Mouse (Mus musculus): ENCODE data around the gene Tlcd1. TPM values are rescaled to one million over a fixed set of nuclear protein-coding genes. Genes with fewer than 3 reads are reported as not detected.

Gene Tlcd1
- polyA plus RNA-seq, 1 experiment from 2014 or later, result 10.1 TPM

DNA sequence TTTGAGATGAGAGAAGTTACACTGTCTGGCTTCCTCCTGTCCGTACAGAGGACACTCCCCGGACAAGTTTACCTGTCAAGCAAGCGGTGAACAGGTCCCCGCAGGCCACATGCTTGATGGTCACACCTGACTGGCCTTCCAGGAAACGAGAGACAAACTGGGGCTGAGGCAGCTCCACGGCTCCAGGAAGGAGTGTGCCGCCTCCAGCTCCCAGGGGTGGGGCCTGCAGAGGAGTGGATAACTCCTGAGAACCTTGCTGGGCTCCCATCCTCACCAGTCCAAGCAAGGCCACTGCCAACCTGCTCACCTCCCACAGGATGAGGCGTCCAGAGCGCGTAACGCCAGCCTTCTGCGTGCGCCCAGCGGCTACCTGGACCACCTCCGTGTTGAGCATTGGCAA is 6.2 kb upstream of the Tlcd1 start:
- Histone ChIP-seq H3K4me1 (ENCODE audit: control insufficient read depth, insufficient read depth, low read length) (peaks cover 10% of the 10 kb centered on the region), H3K27me3 (ENCODE audit: control insufficient read depth, insufficient read depth, low read depth, low read length) (no peaks in the 10 kb centered on the region), H3K27ac (ENCODE audit: low read length) (no peak overlapping the region), H3K4me3 (ENCODE audit: low read depth, low read length) (no peak overlapping the region), H3K4me2 (ENCODE audit: low read length) (no peak overlapping the region), H3K9ac (ENCODE audit: low read depth, low read length) (no peak overlapping the region), H3K36me3 (ENCODE audit: control insufficient read depth, insufficient read depth, low read length) (no peaks in the 10 kb centered on the region), H3K9me3 (replicated peaks; ENCODE audit: control insufficient read depth, low read length, poor library complexity, severe bottlenecking) (no peaks in the 10 kb centered on the region)
- ATAC-seq, result no peak
- 92% methylated on average over 15 of the region's 15 CpGs for WGBS

DNA sequence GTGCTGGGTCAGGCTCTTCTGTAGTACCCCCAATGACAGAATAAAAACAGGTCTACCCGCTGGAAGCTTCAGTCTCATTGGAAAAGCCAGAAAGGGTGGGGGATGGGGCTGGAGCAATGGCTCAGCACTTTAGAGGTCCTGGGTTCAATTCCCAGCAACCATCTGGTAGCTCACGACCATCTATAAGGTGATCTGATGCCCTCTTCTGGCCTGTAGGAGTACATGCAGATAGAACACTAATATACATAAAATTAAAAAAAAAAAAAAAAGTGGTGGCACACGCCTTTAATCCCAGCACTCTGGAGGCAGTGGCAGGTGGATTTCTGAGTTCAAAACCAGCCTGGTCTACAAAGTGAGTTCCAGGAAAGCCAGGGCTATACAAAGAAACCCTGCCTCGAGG is 5.2 kb upstream of the Tlcd1 start:
- no peak overlapping the region for H3K9ac ChIP-seq (ENCODE audit: low read depth, low read length)
- peaks cover 2% of the 10 kb centered on the region; the same call in 1 of the 2 replicates for H3K4me1 ChIP-seq (ENCODE audit: control insufficient read depth, insufficient read depth, low read length)
- no peaks in the 10 kb centered on the region for H3K36me3 ChIP-seq (ENCODE audit: control insufficient read depth, insufficient read depth, low read length)
- no peak overlapping the region for H3K4me3 ChIP-seq (ENCODE audit: low read depth, low read length)
- no peak overlapping the region for H3K27ac ChIP-seq (ENCODE audit: low read length)
- no peaks in the 10 kb centered on the region for H3K9me3 ChIP-seq (replicated peaks; ENCODE audit: control insufficient read depth, low read length, poor library complexity, severe bottlenecking)
- ATAC-seq, result no peak
- H3K27me3 ChIP-seq (ENCODE audit: control insufficient read depth, insufficient read depth, low read depth, low read length), result no peaks in the 10 kb centered on the region
- 64% methylated on average over 4 of the region's 4 CpGs for WGBS
- H3K4me2 ChIP-seq (ENCODE audit: low read length), result no peak overlapping the region

DNA sequence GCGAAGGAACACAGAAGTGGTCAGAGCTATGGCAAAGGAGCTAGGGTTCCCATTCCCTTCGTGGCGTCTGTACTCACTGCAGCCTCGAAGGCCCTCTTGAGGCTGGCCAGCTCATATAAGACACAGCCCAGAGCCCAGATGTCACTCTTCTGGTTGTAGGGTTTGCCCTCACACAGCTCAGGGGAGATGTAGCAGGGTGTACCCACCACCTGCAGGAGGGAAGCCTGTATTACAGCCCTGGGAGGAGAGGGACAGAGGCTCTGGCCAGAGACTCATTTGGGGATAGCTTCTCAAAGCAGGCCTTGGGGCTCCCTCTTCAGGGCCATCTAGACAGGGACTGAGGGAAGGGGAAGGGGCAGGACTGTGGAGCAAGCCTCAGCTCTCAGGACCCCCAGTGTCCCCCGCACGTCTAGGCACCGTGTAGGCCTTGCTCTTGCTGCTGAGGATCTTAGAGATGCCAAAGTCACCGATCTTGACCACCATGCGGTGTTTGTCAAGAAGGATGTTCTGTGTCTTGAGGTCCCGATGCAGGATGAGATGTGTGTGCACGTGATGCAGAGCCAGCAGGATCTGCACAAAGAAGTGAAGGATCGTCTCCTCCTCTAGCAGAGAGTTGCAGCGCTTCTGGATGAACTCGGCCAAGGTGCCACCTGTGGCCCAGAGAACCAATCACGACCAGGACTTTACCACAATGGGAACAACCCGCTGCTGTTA is 4.3 kb upstream of the Tlcd1 start:
- Histone ChIP-seq H3K9ac (ENCODE audit: low read depth, low read length) (no peak overlapping the region), H3K27me3 (ENCODE audit: control insufficient read depth, insufficient read depth, low read depth, low read length) (no peaks in the 10 kb centered on the region), H3K4me3 (ENCODE audit: low read depth, low read length) (no peak overlapping the region), H3K9me3 (replicated peaks; ENCODE audit: control insufficient read depth, low read length, poor library complexity, severe bottlenecking) (no peaks in the 10 kb centered on the region), H3K4me1 (ENCODE audit: control insufficient read depth, insufficient read depth, low read length) (peaks cover 6% of the 10 kb centered on the region), H3K36me3 (ENCODE audit: control insufficient read depth, insufficient read depth, low read length) (no peaks in the 10 kb centered on the region), H3K27ac (ENCODE audit: low read length) (no peak overlapping the region), H3K4me2 (ENCODE audit: low read length) (no peak overlapping the region)
- 81% methylated on average over 16 of the region's 16 CpGs for WGBS
- ATAC-seq, result no peak

DNA sequence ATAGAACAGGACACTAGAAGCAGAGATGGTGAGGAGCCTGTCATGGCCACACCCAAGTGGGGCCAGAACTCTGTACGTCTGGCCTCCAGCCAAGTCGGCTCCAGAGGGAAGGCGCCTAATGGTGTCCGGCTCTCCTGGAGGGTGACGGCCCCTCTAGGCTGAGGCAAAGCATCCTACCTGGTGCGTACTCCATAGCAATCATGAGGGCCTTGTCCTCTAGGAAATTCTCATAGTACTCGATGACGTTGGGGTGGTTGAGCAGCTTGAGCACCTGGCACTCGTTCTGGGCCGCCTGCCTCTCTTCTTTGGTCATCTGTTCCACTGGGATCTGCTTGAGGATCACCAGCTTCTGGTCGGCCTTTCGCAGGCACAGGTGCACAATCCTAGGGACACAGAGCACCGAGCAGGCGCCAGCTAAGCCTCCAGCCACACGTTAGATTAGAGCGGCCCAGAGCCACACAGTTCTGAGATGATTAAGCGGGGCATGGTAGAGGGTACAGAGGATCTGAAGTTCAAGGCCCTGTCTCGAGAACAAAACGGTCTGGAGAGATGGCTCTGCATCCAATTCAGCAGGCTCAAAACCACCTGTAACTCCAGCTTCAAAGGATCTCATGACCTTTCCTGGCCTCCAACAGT is 3.6 kb upstream of the Tlcd1 start:
- Histone ChIP-seq H3K4me2 (ENCODE audit: low read length) (no peak overlapping the region), H3K9me3 (replicated peaks; ENCODE audit: control insufficient read depth, low read length, poor library complexity, severe bottlenecking) (no peaks in the 10 kb centered on the region), H3K27ac (ENCODE audit: low read length) (no peak overlapping the region), H3K4me3 (ENCODE audit: low read depth, low read length) (no peak overlapping the region), H3K4me1 (ENCODE audit: control insufficient read depth, insufficient read depth, low read length) (peaks cover 11% of the 10 kb centered on the region), H3K36me3 (ENCODE audit: control insufficient read depth, insufficient read depth, low read length) (no peaks in the 10 kb centered on the region), H3K9ac (ENCODE audit: low read depth, low read length) (no peak overlapping the region), H3K27me3 (ENCODE audit: control insufficient read depth, insufficient read depth, low read depth, low read length) (no peaks in the 10 kb centered on the region)
- no peak for ATAC-seq
- WGBS, result 88% methylated on average over 19 of the region's 19 CpGs

DNA sequence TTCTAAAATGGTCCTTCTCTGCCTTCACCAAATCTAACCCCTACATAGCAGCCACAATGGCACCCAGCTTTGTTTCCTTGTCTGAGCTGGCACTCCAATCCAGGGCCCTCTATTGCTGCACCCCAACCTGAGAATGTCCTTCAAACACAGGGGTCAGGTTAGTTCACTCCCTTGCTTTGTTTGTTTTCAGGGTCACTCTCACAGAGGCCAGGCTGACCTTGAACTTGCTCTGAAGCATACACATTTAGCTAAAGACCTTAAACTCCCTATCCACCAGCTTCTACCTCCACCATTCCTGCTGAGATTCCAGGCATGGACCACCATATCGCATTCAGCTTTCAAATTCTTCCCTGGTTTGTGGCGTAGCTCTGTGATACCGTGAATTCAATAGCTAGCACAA is 2.0 kb upstream of the Tlcd1 start:
- no peak overlapping the region for H3K27ac ChIP-seq (ENCODE audit: low read length)
- ATAC-seq, result no peak
- no peak overlapping the region for H3K9ac ChIP-seq (ENCODE audit: low read depth, low read length)
- H3K36me3 ChIP-seq (ENCODE audit: control insufficient read depth, insufficient read depth, low read length), result peaks cover under 1% of the 10 kb centered on the region
- no peak overlapping the region for H3K4me3 ChIP-seq (ENCODE audit: low read depth, low read length)
- no peaks in the 10 kb centered on the region for H3K9me3 ChIP-seq (replicated peaks; ENCODE audit: control insufficient read depth, low read length, poor library complexity, severe bottlenecking)
- peaks cover 19% of the 10 kb centered on the region for H3K4me1 ChIP-seq (ENCODE audit: control insufficient read depth, insufficient read depth, low read length)
- no peak overlapping the region for H3K4me2 ChIP-seq (ENCODE audit: low read length)
- no peaks in the 10 kb centered on the region for H3K27me3 ChIP-seq (ENCODE audit: control insufficient read depth, insufficient read depth, low read depth, low read length)
- 89% methylated on average over 3 of the region's 3 CpGs for WGBS

DNA sequence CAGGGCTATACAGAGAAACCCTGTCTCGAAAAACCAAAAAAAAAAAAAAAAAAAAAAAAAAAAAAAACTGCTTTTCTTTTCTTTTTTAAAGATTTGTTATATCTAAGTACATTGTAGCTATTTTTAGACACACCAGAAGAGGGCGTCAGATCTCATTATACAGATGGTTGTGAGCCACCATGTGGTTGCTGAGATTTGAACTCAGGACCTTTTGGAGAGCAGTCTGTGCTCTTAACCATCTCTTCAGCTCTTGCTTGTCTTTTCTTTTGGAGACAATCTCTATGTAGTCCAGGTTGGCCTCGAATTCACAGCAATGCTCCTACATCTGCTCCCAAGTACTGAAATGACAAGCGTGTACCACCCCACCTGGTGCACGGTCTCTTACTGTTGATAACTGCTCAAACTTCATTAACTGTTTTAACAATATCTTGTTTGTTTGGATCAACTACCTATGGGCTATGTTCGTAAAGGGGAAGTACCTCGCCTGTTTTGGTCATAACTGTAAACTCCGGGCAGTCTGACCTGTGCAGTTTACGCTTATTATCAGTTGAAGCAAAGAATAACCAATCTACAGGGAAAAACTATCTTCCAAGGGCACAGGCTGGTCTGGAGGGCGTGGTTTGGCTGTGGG is 625 bp upstream of the Tlcd1 start:
- WGBS, result 5% methylated on average over 9 of the region's 10 CpGs
- peak overlapping the region; percentile 64 for H3K4me3 ChIP-seq (ENCODE audit: low read depth, low read length)
- peak overlapping the region; percentile 55 for H3K27ac ChIP-seq (ENCODE audit: low read length)
- peaks cover 10% of the 10 kb centered on the region for H3K36me3 ChIP-seq (ENCODE audit: control insufficient read depth, insufficient read depth, low read length)
- peaks cover 20% of the 10 kb centered on the region for H3K4me1 ChIP-seq (ENCODE audit: control insufficient read depth, insufficient read depth, low read length)
- H3K9ac ChIP-seq (ENCODE audit: low read depth, low read length), result peak overlapping the region; percentile 55
- no peaks in the 10 kb centered on the region for H3K9me3 ChIP-seq (replicated peaks; ENCODE audit: control insufficient read depth, low read length, poor library complexity, severe bottlenecking)
- no peaks in the 10 kb centered on the region for H3K27me3 ChIP-seq (ENCODE audit: control insufficient read depth, insufficient read depth, low read depth, low read length)
- ATAC-seq, result no peak
- peak overlapping the region; percentile 74 for H3K4me2 ChIP-seq (ENCODE audit: low read length)

DNA sequence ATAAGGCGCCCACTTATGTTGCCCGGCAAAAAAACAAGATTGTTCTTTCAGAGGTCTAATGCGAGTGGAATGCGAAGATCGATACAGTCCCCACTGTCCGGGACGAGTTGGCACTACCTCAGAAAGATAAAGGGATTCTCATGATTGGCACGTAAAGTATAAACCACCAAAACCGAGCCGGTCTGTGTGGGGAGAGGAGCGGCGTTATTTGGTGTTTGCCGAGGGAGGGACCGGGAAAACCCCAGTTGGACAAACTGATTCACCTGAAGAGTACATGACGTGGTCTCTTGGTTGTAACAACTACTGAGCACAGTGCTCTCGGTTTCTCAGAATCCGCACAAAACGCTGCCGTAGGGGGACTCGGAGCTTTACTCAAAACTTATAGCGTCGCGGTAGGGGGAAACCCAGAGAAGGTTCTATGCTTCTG is 407 bp downstream of the Tlcd1 start:
- Histone ChIP-seq H3K9me3 (replicated peaks; ENCODE audit: control insufficient read depth, low read length, poor library complexity, severe bottlenecking) (no peaks in the 10 kb centered on the region), H3K36me3 (ENCODE audit: control insufficient read depth, insufficient read depth, low read length) (peaks cover 13% of the 10 kb centered on the region), H3K9ac (ENCODE audit: low read depth, low read length) (peak overlapping the region; percentile 7; the same call in 1 of the 2 replicates), H3K4me2 (ENCODE audit: low read length) (peak overlapping the region; percentile 74), H3K4me3 (ENCODE audit: low read depth, low read length) (peak overlapping the region; percentile 64), H3K27ac (ENCODE audit: low read length) (peak overlapping the region; percentile 55), H3K4me1 (ENCODE audit: control insufficient read depth, insufficient read depth, low read length) (peaks cover 25% of the 10 kb centered on the region), H3K27me3 (ENCODE audit: control insufficient read depth, insufficient read depth, low read depth, low read length) (no peaks in the 10 kb centered on the region)
- ATAC-seq, result no peak
- under 1% methylated on average over 23 of the region's 23 CpGs for WGBS

DNA sequence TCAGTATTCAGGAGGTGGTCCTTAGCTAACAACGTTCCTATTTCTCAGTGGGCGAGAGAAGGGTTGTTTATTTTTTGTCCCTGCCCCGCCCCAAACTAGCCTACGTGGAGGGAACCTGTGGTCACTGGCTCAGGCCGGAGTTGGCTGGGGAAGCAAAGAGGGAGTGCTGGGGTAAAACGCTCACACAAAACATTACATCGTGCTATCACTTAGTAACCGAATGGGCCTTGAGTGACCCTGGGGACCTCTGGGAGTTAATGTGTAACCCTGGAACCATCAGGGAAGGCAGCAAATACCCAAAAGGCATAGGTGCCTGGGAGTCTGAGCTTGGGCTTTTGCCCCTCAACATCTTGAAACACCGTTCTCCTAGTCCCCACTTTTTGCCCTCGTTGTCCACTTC is 926 bp downstream of the Tlcd1 start:
- peak overlapping the region; percentile 74 for H3K4me2 ChIP-seq (ENCODE audit: low read length)
- H3K9me3 ChIP-seq (replicated peaks; ENCODE audit: control insufficient read depth, low read length, poor library complexity, severe bottlenecking), result no peaks in the 10 kb centered on the region
- H3K36me3 ChIP-seq (ENCODE audit: control insufficient read depth, insufficient read depth, low read length), result peaks cover 13% of the 10 kb centered on the region
- WGBS, result 3% methylated on average over 10 of the region's 10 CpGs
- H3K27me3 ChIP-seq (ENCODE audit: control insufficient read depth, insufficient read depth, low read depth, low read length), result no peaks in the 10 kb centered on the region
- ATAC-seq, result no peak
- H3K9ac ChIP-seq (ENCODE audit: low read depth, low read length), result peak overlapping the region; percentile 7; the same call in 1 of the 2 replicates
- peaks cover 30% of the 10 kb centered on the region for H3K4me1 ChIP-seq (ENCODE audit: control insufficient read depth, insufficient read depth, low read length)
- peak overlapping the region; percentile 64 for H3K4me3 ChIP-seq (ENCODE audit: low read depth, low read length)
- H3K27ac ChIP-seq (ENCODE audit: low read length), result no peak overlapping the region; the same call in 1 of the 2 replicates

Measured in midbrain, embryonic 16.5 days (tissue).